In genomic region chr13:42812762-42813161, GRCm38 (mm10) we compare ENCODE assay signal across 8 mouse cellular contexts.
A peak's percentile ranks its signal among the peaks of the same experiment; 100 is the strongest.
DNase-seq lines count a peak whose midpoint lies in the region; ATAC-seq lines count a peak whose summit lies in the region.

No protein-coding gene starts in this region.

- DNase-seq in kidney, postnatal 14 days = no peak
- peak; percentile 81 for DNase-seq in embryonic facial prominence, embryonic 11.5 days (ENCODE audit: low spot score)
- DNase-seq in hindbrain, embryonic 14.5 days (ENCODE audit: low spot score) = peak; percentile 53
- no peak for DNase-seq in left cerebral cortex, adult 8-10 months (ENCODE audit: low spot score in 2 of 2)
- DNase-seq in urinary bladder, postnatal 4 days (ENCODE audit: low spot score in 2 of 2) = no peak
- no peak for DNase-seq in gastrocnemius, postnatal 10 days

- no peaks in the 10 kb centered on the region for H3K9me3 ChIP-seq in kidney, embryonic 15.5 days (replicated peaks)
- H3K9me3 ChIP-seq in embryonic facial prominence, embryonic 11.5 days (replicated peaks; ENCODE audit: control insufficient read depth, low read length) = no peaks in the 10 kb centered on the region
- no peaks in the 10 kb centered on the region for H3K9me3 ChIP-seq in hindbrain, embryonic 14.5 days (ENCODE audit: control insufficient read depth, low read length)
- no peaks in the 10 kb centered on the region for H3K9me3 ChIP-seq in neural tube, embryonic 13.5 days

- peak overlapping the region; percentile 40 for H3K4me2 ChIP-seq in kidney, embryonic 15.5 days
- H3K4me2 ChIP-seq in embryonic facial prominence, embryonic 11.5 days (ENCODE audit: low read depth, low read length) = peak overlapping the region; percentile 22
- H3K4me2 ChIP-seq in hindbrain, embryonic 14.5 days (replicated peaks) = peak overlapping the region; percentile 36
- peak overlapping the region; percentile 43 for H3K4me2 ChIP-seq in neural tube, embryonic 13.5 days

- peak overlapping the region; percentile 6 for H3K4me3 ChIP-seq in kidney, embryonic 15.5 days (replicated peaks)
- H3K4me3 ChIP-seq in embryonic facial prominence, embryonic 11.5 days (ENCODE audit: low read depth, low read length) = no peak overlapping the region
- no peak overlapping the region for H3K4me3 ChIP-seq in hindbrain, embryonic 14.5 days (replicated peaks; ENCODE audit: low read length)
- H3K4me3 ChIP-seq in neural tube, embryonic 13.5 days = no peak overlapping the region

- ATAC-seq in kidney, embryonic 15.5 days (replicated peaks; ENCODE audit: low FRiP score) = peak; percentile 73; the same call in 1 of the 2 replicates
- peak; percentile 80; the same call in 1 of the 2 replicates for ATAC-seq in embryonic facial prominence, embryonic 11.5 days (replicated peaks; ENCODE audit: insufficient number of reproducible peaks, low FRiP score, low TSS enrichment, low read depth)
- peak; percentile 87 for ATAC-seq in hindbrain, embryonic 14.5 days (ENCODE audit: low FRiP score)
- peak; percentile 77 for ATAC-seq in neural tube, embryonic 13.5 days (ENCODE audit: low read depth)

- no peak overlapping the region for H3K27ac ChIP-seq in kidney, embryonic 15.5 days
- H3K27ac ChIP-seq in embryonic facial prominence, embryonic 11.5 days (replicated peaks; ENCODE audit: low read depth, low read length) = no peak overlapping the region
- no peak overlapping the region for H3K27ac ChIP-seq in hindbrain, embryonic 14.5 days
- no peak overlapping the region for H3K27ac ChIP-seq in neural tube, embryonic 13.5 days (replicated peaks)

- H3K9ac ChIP-seq in kidney, embryonic 15.5 days = no peak overlapping the region
- H3K9ac ChIP-seq in embryonic facial prominence, embryonic 11.5 days (replicated peaks; ENCODE audit: low read length) = no peak overlapping the region
- H3K9ac ChIP-seq in hindbrain, embryonic 14.5 days = no peak overlapping the region
- no peak overlapping the region for H3K9ac ChIP-seq in neural tube, embryonic 13.5 days

- H3K27me3 ChIP-seq in kidney, embryonic 15.5 days = no peaks in the 10 kb centered on the region; the same call in 1 of the 2 replicates
- no peaks in the 10 kb centered on the region for H3K27me3 ChIP-seq in embryonic facial prominence, embryonic 11.5 days (ENCODE audit: control insufficient read depth, insufficient read depth, low read length)
- no peaks in the 10 kb centered on the region for H3K27me3 ChIP-seq in hindbrain, embryonic 14.5 days (ENCODE audit: control insufficient read depth, insufficient read depth, low read length)
- H3K27me3 ChIP-seq in neural tube, embryonic 13.5 days = no peaks in the 10 kb centered on the region; the same call in 1 of the 2 replicates

- H3K4me1 ChIP-seq in kidney, embryonic 15.5 days = peaks cover 13% of the 10 kb centered on the region
- no peaks in the 10 kb centered on the region for H3K4me1 ChIP-seq in embryonic facial prominence, embryonic 11.5 days (ENCODE audit: control insufficient read depth, insufficient read depth, low read length)
- peaks cover 13% of the 10 kb centered on the region for H3K4me1 ChIP-seq in hindbrain, embryonic 14.5 days (replicated peaks; ENCODE audit: control insufficient read depth, insufficient read depth, low read length)
- peaks cover 16% of the 10 kb centered on the region for H3K4me1 ChIP-seq in neural tube, embryonic 13.5 days (replicated peaks)

- 18% methylated on average over 7 of the region's 7 CpGs for WGBS in kidney, embryonic 15.5 days
- 26% methylated on average over 7 of the region's 7 CpGs for WGBS in embryonic facial prominence, embryonic 11.5 days
- 13% methylated on average over 7 of the region's 7 CpGs for whole genome bisulfite sequencing in hindbrain, embryonic 14.5 days
- WGBS in neural tube, embryonic 13.5 days = 26% methylated on average over 7 of the region's 7 CpGs

- no peaks in the 10 kb centered on the region for H3K36me3 ChIP-seq in kidney, embryonic 15.5 days
- H3K36me3 ChIP-seq in embryonic facial prominence, embryonic 11.5 days (replicated peaks; ENCODE audit: control insufficient read depth, insufficient read depth, low read depth, low read length) = no peaks in the 10 kb centered on the region
- no peaks in the 10 kb centered on the region for H3K36me3 ChIP-seq in hindbrain, embryonic 14.5 days (replicated peaks; ENCODE audit: control insufficient read depth, insufficient read depth)
- no peaks in the 10 kb centered on the region for H3K36me3 ChIP-seq in neural tube, embryonic 13.5 days

Comparison
In these comparisons a context has a peak if more than half of its experiments do, and no peak if none do; other contexts are left out.
1. DNase-seq: peak in embryonic facial prominence, embryonic 11.5 days (single experiment) and hindbrain, embryonic 14.5 days (single experiment); none in kidney, postnatal 14 days (single experiment), left cerebral cortex, adult 8-10 months (0 of 2), urinary bladder, postnatal 4 days (0 of 2) and gastrocnemius, postnatal 10 days (single experiment).
2. Peak in every context shown above with its lines, with median percentiles within 50 percentile points of each other: ATAC-seq and H3K4me2 ChIP-seq.